Mouse (Mus musculus): Measurements from ENCODE around the gene Notch3.
"Not testable (repeated sequence)": the region's sequence is repeated elsewhere in the genome, so short reads cannot be mapped to it uniquely, and the experiment has no call there.

Gene Notch3

GRCm38 (mm10) chr17:32166687-32167086 is at the start of gene Notch3:
Notch3 (minus strand) TSS chr17:32166852.
- DNase-seq = peak; percentile 51

GRCm38 (mm10) chr17:32215587-32215986 is 48.9 kb upstream of the Notch3 start:
- not testable (repeated sequence) for DNase-seq

- DNase-seq = not testable (repeated sequence)
Observed at GRCm38 (mm10) chr17:32211554-32211953, 44.9 kb upstream of the Notch3 start.

GRCm38 (mm10) chr17:32209752-32210151 is 43.1 kb upstream of the Notch3 start:
- DNase-seq = peak; percentile 80

GRCm38 (mm10) chr17:32209144-32209543 is 42.5 kb upstream of the Notch3 start:
- DNase-seq = peak; percentile 64

GRCm38 (mm10) chr17:32207586-32208245 is 41.1 kb upstream of the Notch3 start:
- peak; percentile 75 for DNase-seq

- DNase-seq = peak; percentile 58
Observed at GRCm38 (mm10) chr17:32205345-32205744, 38.7 kb upstream of the Notch3 start.

- DNase-seq = no peak
Observed at GRCm38 (mm10) chr17:32202972-32203371, 36.3 kb upstream of the Notch3 start.

- no peak for DNase-seq
Observed at GRCm38 (mm10) chr17:32201086-32201485, 34.4 kb upstream of the Notch3 start.

- DNase-seq = no peak
Observed at GRCm38 (mm10) chr17:32199796-32200195, 33.1 kb upstream of the Notch3 start.

GRCm38 (mm10) chr17:32197156-32197555 is 30.5 kb upstream of the Notch3 start:
- no peak for DNase-seq

GRCm38 (mm10) chr17:32195725-32196124 is 29.1 kb upstream of the Notch3 start:
- no peak for DNase-seq

- no peak for DNase-seq
Observed at GRCm38 (mm10) chr17:32193010-32193409, 26.4 kb upstream of the Notch3 start.

GRCm38 (mm10) chr17:32189850-32190249 is 23.2 kb upstream of the Notch3 start:
- peak; percentile 52 for DNase-seq

- DNase-seq = peak; percentile 71
Observed at GRCm38 (mm10) chr17:32188863-32189636, 22.4 kb upstream of the Notch3 start, which contains the start of gene Ephx3. Ephx3 (minus strand) TSS chr17:32189549.

- DNase-seq = no peak
Observed at GRCm38 (mm10) chr17:32183017-32183416, 16.4 kb upstream of the Notch3 start.

- no peak for DNase-seq
Observed at GRCm38 (mm10) chr17:32179621-32180491, 13.2 kb upstream of the Notch3 start.

- DNase-seq = no peak
Observed at GRCm38 (mm10) chr17:32176919-32177318, 10.3 kb upstream of the Notch3 start.

GRCm38 (mm10) chr17:32173166-32173565 is 6.5 kb upstream of the Notch3 start:
- DNase-seq = peak; percentile 76

- no peak for DNase-seq
Observed at GRCm38 (mm10) chr17:32172485-32172884, 5.8 kb upstream of the Notch3 start.

- no peak for DNase-seq
Observed at GRCm38 (mm10) chr17:32169518-32170225, 3.0 kb upstream of the Notch3 start.

- DNase-seq = peak; percentile 48
Observed at GRCm38 (mm10) chr17:32165803-32166595, 653 bp downstream of the Notch3 start.

Data from lung, postnatal 36 days (tissue).